Comparison of ENCODE assay signal across 10 mouse cellular contexts in the genomic region with DNA sequence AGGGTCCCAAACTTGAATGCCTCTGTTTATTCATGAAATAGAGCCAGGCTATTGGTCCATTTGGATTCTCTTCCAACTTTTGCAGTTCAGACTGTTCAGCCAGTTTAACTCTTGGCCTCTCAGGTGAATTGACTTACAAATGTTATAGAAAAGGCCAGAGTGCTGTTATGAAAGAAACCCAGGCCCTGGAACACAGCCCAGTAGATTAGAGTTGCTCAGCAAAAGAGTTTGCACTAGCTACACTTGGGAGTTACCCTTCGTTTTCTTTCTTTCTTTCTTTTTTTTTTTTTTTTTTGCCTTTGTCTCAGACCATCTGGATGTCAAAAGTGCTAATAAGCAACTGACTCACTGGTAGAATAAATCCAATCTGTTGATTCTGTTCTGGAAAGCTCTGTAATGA. TPM values are rescaled to one million over a fixed set of nuclear protein-coding genes. Genes with fewer than 3 reads are reported as not detected.
DNase-seq lines count a peak whose midpoint lies in the region; ATAC-seq and TF ChIP-seq lines count a peak whose summit lies in the region.
"Had no signal": no experiment of that assay in that cellular context is flagged by ENCODE, and none has a peak within 500 bp of the region (broad histone marks: within the 10 kb centered on the region; RNA-seq: fewer than 3 reads in every experiment).

No protein-coding gene starts in this region.

- no peak overlapping the region for H3K27ac ChIP-seq in kidney, embryonic 15.5 days
- H3K27ac ChIP-seq in intestine, postnatal 0 days (ENCODE audit: low read depth, low read length), result no peak overlapping the region
- H3K27ac ChIP-seq: forebrain, embryonic 13.5 days; heart, embryonic 13.5 days had no signal

- no peak for TF ChIP-seq CTCF in intestine, postnatal 0 days (IDR thresholded peaks at IDR 0.05; ENCODE audit: low read depth)

- no peak overlapping the region for H3K4me3 ChIP-seq in kidney, embryonic 15.5 days (replicated peaks)
- no peak overlapping the region for H3K4me3 ChIP-seq in intestine, postnatal 0 days (ENCODE audit: low read depth, low read length)
- H3K4me3 ChIP-seq: forebrain, embryonic 13.5 days; heart, embryonic 13.5 days had no signal

- ATAC-seq in kidney, embryonic 15.5 days (replicated peaks; ENCODE audit: low FRiP score), result no peak
- no peak for ATAC-seq in intestine, postnatal 0 days
- ATAC-seq: forebrain, embryonic 13.5 days had no signal

- no peaks in the 10 kb centered on the region for H3K36me3 ChIP-seq in kidney, embryonic 15.5 days
- no peaks in the 10 kb centered on the region for H3K36me3 ChIP-seq in intestine, postnatal 0 days (ENCODE audit: control insufficient read depth, insufficient read depth)
- H3K36me3 ChIP-seq: heart, embryonic 13.5 days had no signal

- H3K27me3 ChIP-seq in kidney, embryonic 15.5 days, result no peaks in the 10 kb centered on the region
- no peaks in the 10 kb centered on the region for H3K27me3 ChIP-seq in intestine, postnatal 0 days (replicated peaks; ENCODE audit: control insufficient read depth, insufficient read depth, low read length)
- H3K27me3 ChIP-seq: forebrain, embryonic 13.5 days; heart, embryonic 13.5 days had no signal

- H3K4me1 ChIP-seq in kidney, embryonic 15.5 days, result no peaks in the 10 kb centered on the region
- H3K4me1 ChIP-seq in intestine, postnatal 0 days (replicated peaks; ENCODE audit: control insufficient read depth, insufficient read depth, low read length), result no peaks in the 10 kb centered on the region
- H3K4me1 ChIP-seq: forebrain, embryonic 13.5 days; heart, embryonic 13.5 days had no signal

- no peaks in the 10 kb centered on the region for H3K9me3 ChIP-seq in kidney, embryonic 15.5 days (replicated peaks)
- H3K9me3 ChIP-seq in intestine, postnatal 0 days (ENCODE audit: control insufficient read depth), result no peaks in the 10 kb centered on the region
- H3K9me3 ChIP-seq: forebrain, embryonic 13.5 days; heart, embryonic 13.5 days had no signal

- no peak overlapping the region for H3K9ac ChIP-seq in kidney, embryonic 15.5 days
- H3K9ac ChIP-seq in intestine, postnatal 0 days (ENCODE audit: low read depth, low read length), result no peak overlapping the region
- H3K9ac ChIP-seq: forebrain, embryonic 13.5 days; heart, embryonic 13.5 days had no signal

- no peak overlapping the region for H3K4me2 ChIP-seq in kidney, embryonic 15.5 days
- no peak overlapping the region for H3K4me2 ChIP-seq in intestine, postnatal 0 days (replicated peaks; ENCODE audit: low read depth)
- H3K4me2 ChIP-seq: forebrain, embryonic 13.5 days; heart, embryonic 13.5 days had no signal

- peak; percentile 50 to 57 for DNase-seq in kidney, adult 8-10 months
- DNase-seq in NIH3T3 (ENCODE audit: low read depth), result peak; percentile 5
- DNase-seq in adrenal gland, postnatal 14 days, result peak; percentile 57
- DNase-seq in kidney, postnatal 36 days, result peak; percentile 52 to 73
- no peak for DNase-seq in embryo, embryonic 10.5 days (ENCODE audit: low spot score)
- DNase-seq: embryo, embryonic 11 days had no signal

- WGBS in kidney, embryonic 15.5 days, result 43% methylated on average over 1 of the region's 1 CpGs
- WGBS in intestine, postnatal 0 days, result 39% methylated on average over 1 of the region's 1 CpGs

RNA-seq across cellular contexts. Expression of gene Pde3b, which starts 51.0 kb away (rescaled TPM):
- 5.0 TPM in 2 replicates for polyA plus RNA-seq in kidney, embryonic 15.5 days (2015; fragmentation: Nextera tagmentation; extraction: Ambion mirVana)
- total RNA-seq in adrenal gland, postnatal 14 days (2021), result 55.5 and 64.4 TPM in 2 replicates
- polyA plus RNA-seq in intestine, postnatal 0 days (2015; fragmentation: Nextera tagmentation; extraction: Ambion mirVana), result 1.7 and 2.1 TPM in 2 replicates
